Mouse (Mus musculus) bone marrow, adult 2 months (tissue): ENCODE results near the gene Myo1g. TPM values are rescaled to one million over a fixed set of nuclear protein-coding genes. Genes with fewer than 3 reads are reported as not detected.
"Not testable (repeated sequence)": the region's sequence is repeated elsewhere in the genome, so short reads cannot be mapped to it uniquely, and the experiment has no call there.

Experiments used
- H3K27ac ChIP-seq: fragments of 200-500 bp; 2 replicates; pipeline ENCODE4 v1.5.1; 2012; ENCODE audit warnings: low read depth, mild to moderate bottlenecking, control low read depth, inconsistent platforms, low read length; ENCODE audit not compliant: control insufficient read depth, poor library complexity, insufficient read depth
- H3K4me1 ChIP-seq: fragments of 200-500 bp; 2 replicates; pipeline ENCODE4 v1.6.1; 2011; ENCODE audit warnings: low read length; ENCODE audit not compliant: control insufficient read depth, insufficient read depth
- H3K4me3 ChIP-seq: fragments of 200-500 bp; replicated peaks from 2 replicates; pipeline ENCODE3; 2011; ENCODE audit warnings: mild to moderate bottlenecking, low read depth, low read length, control low read depth; ENCODE audit not compliant: control insufficient read depth
- CTCF ChIP-seq: fragments of 200-500 bp; IDR thresholded peaks from 2 replicates; pipeline ENCODE4 v1.5.1; 2011; ENCODE audit warnings: low read length, control low read depth; ENCODE audit not compliant: control insufficient read depth, insufficient read depth
- POLR2A ChIP-seq: fragments of 200-500 bp; IDR thresholded peaks from 2 replicates; pipeline ENCODE4 v1.6.1; 2011; ENCODE audit warnings: low read depth, mild to moderate bottlenecking, control low read depth, low read length, borderline replicate concordance; ENCODE audit not compliant: control insufficient read depth
- WGBS: fragments of 180-500 bp; shearing (Covaris S2); methylation state at CpG from one replicate; pipeline ENCODE4 v1.1.7; 2018; 5-methylcytosine and 5-hydroxymethylcytosine counted together
- polyA plus RNA-seq: library from polyadenylated mRNA; stranded (reverse); fragments of >200 nt; gene quantifications from 2 replicates; pipeline ENCODE4 v1.2.4, GENCODE M21; 2011; ENCODE audit warnings: low replicate concordance; ENCODE audit not compliant: missing spikeins, insufficient read depth, insufficient read length

Gene Myo1g
- polyA plus RNA-seq, 1 experiment = 95.8 TPM

- WGBS = 3% methylated on average over 10 of the region's 10 CpGs
- H3K27ac ChIP-seq = no peak overlapping the region
- TF ChIP-seq POLR2A = no peak
- no peak for TF ChIP-seq CTCF
- H3K4me1 ChIP-seq = no peaks in the 10 kb centered on the region; the same call in 1 of the 2 replicates
- H3K4me3 ChIP-seq = peak overlapping the region; percentile 81
Measured at GRCm38 (mm10) chr11:6527256-6528185, 6.8 kb upstream of the Myo1g start.

- 9% methylated on average over 12 of the region's 16 CpGs for WGBS
- H3K27ac ChIP-seq, H3K4me3 ChIP-seq, H3K4me1 ChIP-seq: not testable (repeated sequence)
Measured at GRCm38 (mm10) chr11:6526526-6527255, 5.9 kb upstream of the Myo1g start.

- Histone ChIP-seq H3K4me1 (no peaks in the 10 kb centered on the region; the same call in 1 of the 2 replicates), H3K27ac (no peak overlapping the region), H3K4me3 (no peak overlapping the region)
- WGBS = 76% methylated on average over 1 of the region's 1 CpGs
- TF ChIP-seq CTCF (no peak), POLR2A (no peak)
Measured at GRCm38 (mm10) chr11:6525241-6525640, 4.5 kb upstream of the Myo1g start.

GRCm38 (mm10) chr11:6524880-6525238 lies 4.1 kb upstream of the Myo1g start:
- Histone ChIP-seq H3K4me1 (no peaks in the 10 kb centered on the region; the same call in 1 of the 2 replicates), H3K4me3 (no peak overlapping the region), H3K27ac (no peak overlapping the region)
- WGBS = 81% methylated on average over 4 of the region's 4 CpGs
- no peak for TF ChIP-seq POLR2A
- TF ChIP-seq CTCF = no peak

- Histone ChIP-seq H3K27ac (no peak overlapping the region), H3K4me3 (no peak overlapping the region), H3K4me1 (no peaks in the 10 kb centered on the region; the same call in 1 of the 2 replicates)
- TF ChIP-seq POLR2A (no peak), CTCF (no peak)
- 81% methylated on average over 8 of the region's 8 CpGs for WGBS
Measured at GRCm38 (mm10) chr11:6524165-6524879, 3.6 kb upstream of the Myo1g start.

GRCm38 (mm10) chr11:6523662-6524088 lies 2.9 kb upstream of the Myo1g start:
- 50% methylated on average over 1 of the region's 1 CpGs for WGBS
- H3K4me1 ChIP-seq = no peaks in the 10 kb centered on the region; the same call in 1 of the 2 replicates
- no peak overlapping the region for H3K27ac ChIP-seq
- no peak overlapping the region for H3K4me3 ChIP-seq
- TF ChIP-seq POLR2A = no peak
- TF ChIP-seq CTCF = no peak

- no peak for TF ChIP-seq POLR2A
- TF ChIP-seq CTCF = no peak
- Histone ChIP-seq H3K4me3 (no peak overlapping the region), H3K27ac (peak overlapping the region; percentile 19; the same call in 1 of the 2 replicates), H3K4me1 (no peaks in the 10 kb centered on the region; the same call in 1 of the 2 replicates)
- 48% methylated on average over 9 of the region's 9 CpGs for WGBS
Measured at GRCm38 (mm10) chr11:6522782-6523525, 2.2 kb upstream of the Myo1g start.
